Mouse (Mus musculus) stomach, postnatal 0 days (tissue): ENCODE measurements at regions not wholly inside any gene's neighbourhood (a gene's known extent, or its start where the extent isn't known, plus 50 kb on each side); places are given as distances from the start of the nearest gene placed in this dataset.
"Not testable (repeated sequence)": the region's sequence is repeated elsewhere in the genome, so short reads cannot be mapped to it uniquely, and the experiment has no call there.

ENCODE experiments used
- ATAC-seq: fragments of 200-750 bp; cut with Nextera tagmentation; 2 replicates; pipeline ENCODE4 v1.8.0; 2017; ENCODE audit not compliant: low FRiP score, low TSS enrichment
- DNase-seq: peaks from one replicate; pipeline ENCODE4 v3.0.0-alpha.2; 2016; ENCODE audit warnings: low spot score
- H3K27ac ChIP-seq: fragments of 300-500 bp; sonication (generic); replicated peaks from 2 replicates; pipeline ENCODE4 v1.5.1; 2014; ENCODE audit warnings: mild to moderate bottlenecking, control low read depth
- H3K27me3 ChIP-seq: fragments of 300-500 bp; sonication (generic); 2 replicates; pipeline ENCODE4 v1.6.1; 2014; ENCODE audit warnings: low read length; ENCODE audit not compliant: control insufficient read depth, insufficient read depth
- H3K36me3 ChIP-seq: fragments of 300-500 bp; sonication (generic); 2 replicates; pipeline ENCODE4 v1.6.1; 2014; ENCODE audit warnings: low read length, mixed read lengths; ENCODE audit not compliant: control insufficient read depth, insufficient read depth
- H3K4me1 ChIP-seq: fragments of 300-500 bp; sonication (generic); replicated peaks from 2 replicates; pipeline ENCODE4 v1.6.1; 2014; ENCODE audit warnings: antibody characterized with exemption; ENCODE audit not compliant: control insufficient read depth, insufficient read depth
- H3K4me2 ChIP-seq: fragments of 300-500 bp; sonication (generic); replicated peaks from 2 replicates; pipeline ENCODE4 v1.6.1; 2014; ENCODE audit warnings: low read depth, mild to moderate bottlenecking, control low read depth, moderate library complexity
- H3K4me3 ChIP-seq: fragments of 300-500 bp; sonication (generic); 2 replicates; pipeline ENCODE4 v1.5.1; 2014; ENCODE audit warnings: low read depth, low read length, control low read depth
- H3K9ac ChIP-seq: fragments of 300-500 bp; sonication (generic); 2 replicates; pipeline ENCODE4 v1.6.1; 2014; ENCODE audit warnings: mild to moderate bottlenecking, low read length, control low read depth, mixed read lengths
- H3K9me3 ChIP-seq: fragments of 300-500 bp; sonication (generic); 2 replicates; pipeline ENCODE4 v1.6.1; 2016; ENCODE audit warnings: low read length; ENCODE audit not compliant: control insufficient read depth
- CTCF ChIP-seq: IDR thresholded peaks from 2 replicates; pipeline ENCODE4 v1.5.1; 2016; ENCODE audit warnings: antibody characterized with exemption, low read depth, mild to moderate bottlenecking, moderate library complexity
- EP300 ChIP-seq: optimal IDR thresholded peaks from 2 replicates; pipeline ENCODE3; 2016; ENCODE audit warnings: antibody characterized with exemption
- WGBS: fragments of 180-500 bp; shearing (Covaris S2); extraction: QIAGEN DNeasy Blood & Tissue Kit; methylation state at CpG from one replicate; pipeline ENCODE4 v1.1.7; 2014; 5-methylcytosine and 5-hydroxymethylcytosine counted together

DNA sequence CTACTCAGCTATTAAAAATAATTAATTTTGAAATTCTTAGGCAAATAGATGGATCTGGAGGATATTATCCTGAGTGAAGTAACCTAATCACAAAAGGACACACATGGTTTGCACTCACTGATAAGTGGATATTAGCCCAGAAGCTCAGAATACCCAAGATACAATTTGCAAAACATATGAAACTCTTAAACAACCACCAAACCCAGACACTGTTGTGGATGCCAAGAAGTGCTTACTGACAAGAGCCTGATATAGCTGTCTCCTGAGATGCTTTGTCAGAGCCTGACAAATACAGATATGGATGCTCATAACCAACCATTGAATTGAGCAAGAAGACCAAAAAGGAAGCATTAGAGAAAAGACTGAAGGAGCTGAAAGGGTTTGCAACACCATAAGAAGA, 468.4 kb upstream of the Cdh12 start:
- not testable (repeated sequence) for DNase-seq, ATAC-seq, H3K36me3 ChIP-seq, H3K27ac ChIP-seq, H3K27me3 ChIP-seq, H3K4me2 ChIP-seq, H3K4me1 ChIP-seq, H3K4me3 ChIP-seq, H3K9ac ChIP-seq, H3K9me3 ChIP-seq

DNA sequence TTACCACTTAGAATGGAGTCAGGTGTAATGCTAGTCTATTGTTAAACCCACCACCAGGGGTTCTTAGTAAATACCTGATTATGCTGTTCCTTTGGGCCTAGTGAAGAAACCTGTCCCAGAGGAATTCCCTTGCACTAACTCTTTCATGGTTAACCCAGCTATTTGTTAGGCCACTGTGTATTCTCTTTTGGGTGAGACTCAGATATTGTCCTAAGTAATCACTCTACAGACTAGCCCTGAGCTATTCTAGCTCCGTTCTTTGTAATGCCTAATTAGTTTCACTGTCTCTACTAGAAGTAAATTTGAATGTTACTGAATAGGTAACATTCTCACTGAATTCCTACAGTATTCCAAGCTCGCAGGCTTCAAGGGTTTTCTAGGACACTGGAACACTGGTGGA, 464.1 kb upstream of the Cdh12 start:
- H3K4me1 ChIP-seq, H3K27me3 ChIP-seq, H3K4me2 ChIP-seq, H3K36me3 ChIP-seq, H3K9me3 ChIP-seq, H3K4me3 ChIP-seq, ATAC-seq, H3K9ac ChIP-seq, H3K27ac ChIP-seq, DNase-seq: not testable (repeated sequence)
- 77% methylated on average over 2 of the region's 2 CpGs for WGBS

DNA sequence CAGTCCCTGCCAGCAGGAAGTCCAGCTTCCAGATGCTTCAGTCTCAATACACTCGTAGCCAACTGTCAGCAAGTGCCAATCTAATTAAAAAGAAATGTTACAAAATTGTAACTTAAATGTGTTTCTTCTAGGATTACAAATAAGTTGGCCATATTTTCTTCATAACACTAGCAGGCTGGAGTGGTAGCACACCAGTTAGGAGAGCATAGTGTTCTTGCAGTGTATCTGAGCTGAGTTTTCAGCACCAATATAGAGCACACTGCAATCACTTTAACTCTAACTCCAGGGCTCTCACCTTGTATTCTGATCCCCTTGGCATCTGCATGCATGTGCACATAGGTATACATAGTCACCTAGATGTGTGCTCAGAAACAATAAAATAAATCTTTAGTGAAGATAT, 417.3 kb upstream of the Cdh12 start:
- H3K27ac ChIP-seq = no peak overlapping the region
- DNase-seq = no peak
- TF ChIP-seq EP300 = no peak
- no peak for TF ChIP-seq CTCF
- no peak overlapping the region for H3K4me2 ChIP-seq
- ATAC-seq = no peak
- no peaks in the 10 kb centered on the region for H3K27me3 ChIP-seq
- no peaks in the 10 kb centered on the region for H3K36me3 ChIP-seq
- no peaks in the 10 kb centered on the region for H3K9me3 ChIP-seq
- H3K4me1 ChIP-seq = no peaks in the 10 kb centered on the region
- H3K4me3 ChIP-seq = no peak overlapping the region
- WGBS = 68% methylated on average over 1 of the region's 1 CpGs
- H3K9ac ChIP-seq = no peak overlapping the region

DNA sequence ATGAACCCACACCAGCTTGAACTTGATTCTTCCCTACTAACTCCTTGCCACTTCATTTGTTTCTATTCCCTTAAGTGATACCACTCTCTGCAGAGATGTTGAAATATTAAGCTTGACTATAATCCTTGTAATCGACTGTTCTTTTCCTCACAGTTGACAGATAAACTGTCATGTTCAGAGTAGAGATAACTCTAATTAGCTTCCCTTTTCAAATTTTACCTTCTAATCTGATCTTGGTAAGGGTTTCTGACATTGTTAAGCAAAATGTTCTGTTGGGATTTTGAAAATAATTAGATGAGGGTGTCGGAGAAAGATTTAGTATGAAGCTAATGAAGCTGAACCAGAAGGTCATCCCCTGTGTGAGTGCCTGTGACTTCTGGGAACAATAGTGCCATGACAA, 414.7 kb upstream of the Cdh12 start:
- H3K9ac ChIP-seq = no peak overlapping the region
- no peak for DNase-seq
- H3K9me3 ChIP-seq = no peaks in the 10 kb centered on the region
- no peak overlapping the region for H3K4me2 ChIP-seq
- no peaks in the 10 kb centered on the region for H3K36me3 ChIP-seq
- 90% methylated on average over 2 of the region's 2 CpGs for WGBS
- H3K4me1 ChIP-seq = no peaks in the 10 kb centered on the region
- no peak overlapping the region for H3K27ac ChIP-seq
- ATAC-seq = no peak
- TF ChIP-seq EP300 (no peak), CTCF (no peak)
- H3K27me3 ChIP-seq = no peaks in the 10 kb centered on the region
- H3K4me3 ChIP-seq = no peak overlapping the region

DNA sequence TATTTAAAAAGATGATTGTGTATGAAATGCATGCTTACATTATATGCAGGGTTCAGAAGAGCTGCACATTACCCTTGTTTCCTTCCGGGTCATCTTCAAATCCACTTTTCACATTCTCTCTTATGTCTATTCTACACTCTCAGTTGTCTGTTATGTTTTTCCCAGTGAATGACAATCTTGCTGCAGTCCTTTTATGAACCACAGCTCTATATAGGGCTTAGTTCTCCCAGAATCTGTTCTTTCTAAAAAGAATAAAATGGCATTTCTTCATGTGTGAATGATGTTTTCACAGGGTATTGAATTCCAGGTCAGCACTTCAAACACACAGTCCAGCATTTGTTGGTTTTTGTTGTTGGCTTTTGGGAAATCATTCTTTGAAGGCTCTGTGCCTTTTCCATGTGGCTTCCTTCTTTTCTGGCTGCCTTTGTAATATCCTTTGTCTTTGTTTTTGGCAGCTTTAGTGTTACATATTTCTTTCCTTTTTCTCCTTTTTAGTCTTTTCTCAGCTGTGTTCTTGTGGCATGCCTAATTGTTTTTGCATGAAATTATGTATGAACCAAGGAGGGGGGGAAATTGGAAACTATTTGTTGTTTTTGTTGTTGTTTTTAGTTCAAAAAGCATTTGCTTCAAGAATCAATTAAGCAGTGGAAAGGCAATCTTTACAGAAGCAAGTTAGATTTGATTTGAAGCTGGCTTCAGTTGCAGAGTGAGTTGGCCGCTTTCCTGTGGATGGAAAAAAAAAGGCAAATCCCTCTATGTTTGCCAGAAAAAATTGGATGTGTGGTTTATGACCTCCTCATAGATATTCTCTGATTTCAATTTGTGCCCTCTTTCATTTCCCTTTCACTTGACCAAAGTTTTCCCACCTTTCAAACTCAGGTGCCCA, 410.3 kb upstream of the Cdh12 start:
- Histone ChIP-seq H3K9ac (no peak overlapping the region), H3K4me1 (no peaks in the 10 kb centered on the region), H3K27ac (no peak overlapping the region), H3K36me3 (no peaks in the 10 kb centered on the region), H3K27me3 (no peaks in the 10 kb centered on the region), H3K4me3 (no peak overlapping the region), H3K9me3 (no peaks in the 10 kb centered on the region), H3K4me2 (no peak overlapping the region)
- 63% methylated on average over 2 of the region's 2 CpGs for WGBS
- no peak for ATAC-seq
- TF ChIP-seq CTCF (no peak), EP300 (no peak)
- DNase-seq = no peak

DNA sequence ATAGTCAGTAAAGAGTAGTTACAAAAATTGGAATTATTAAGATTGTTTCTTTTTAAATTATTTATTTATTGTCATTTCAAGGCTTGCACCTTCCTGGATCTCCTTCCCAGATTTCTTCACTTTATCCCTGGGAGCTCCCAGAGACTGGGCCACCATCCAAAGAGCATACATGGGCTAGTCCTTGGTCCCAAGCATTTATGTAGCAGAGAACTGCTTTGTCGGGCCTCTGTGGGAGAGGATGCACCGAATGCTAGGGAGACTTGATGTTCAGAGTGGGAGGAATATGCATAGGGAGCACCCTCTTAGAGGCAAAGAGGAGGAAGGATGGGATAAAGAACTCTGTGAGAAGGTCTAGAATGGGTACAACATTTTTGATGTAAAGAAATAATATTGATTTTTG, 409.0 kb upstream of the Cdh12 start:
- no peak overlapping the region for H3K4me2 ChIP-seq
- no peak overlapping the region for H3K9ac ChIP-seq
- H3K4me1 ChIP-seq = no peaks in the 10 kb centered on the region
- WGBS = 83% methylated on average over 2 of the region's 2 CpGs
- DNase-seq (no peak), ATAC-seq (no peak)
- TF ChIP-seq CTCF (no peak), EP300 (no peak)
- no peak overlapping the region for H3K27ac ChIP-seq
- H3K9me3 ChIP-seq = no peaks in the 10 kb centered on the region
- no peak overlapping the region for H3K4me3 ChIP-seq
- H3K27me3 ChIP-seq = no peaks in the 10 kb centered on the region
- H3K36me3 ChIP-seq = no peaks in the 10 kb centered on the region
